Mouse (Mus musculus): ENCODE data around the gene Atp6v0b.

DNA sequence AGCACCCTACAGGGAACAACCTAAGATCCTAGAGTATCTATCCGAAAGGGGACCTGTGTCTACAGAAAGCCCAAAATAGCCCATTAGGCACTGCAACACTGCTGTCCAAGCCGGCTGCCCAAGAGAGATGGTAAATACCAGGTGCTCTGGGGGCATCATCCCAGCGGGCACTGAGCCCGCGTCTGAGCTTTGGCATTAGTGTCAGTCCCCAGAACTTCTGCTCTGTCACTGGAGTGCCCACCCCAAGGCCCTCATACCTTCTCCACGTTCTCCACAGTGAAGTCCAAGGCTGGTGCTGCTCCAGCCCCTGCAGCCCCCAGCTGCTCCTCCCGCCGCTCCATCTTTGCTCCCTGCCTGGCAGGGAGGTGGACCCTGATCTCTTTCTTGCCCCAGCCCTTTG lies 26.9 kb upstream of the Atp6v0b start:
- TF ChIP-seq CTCF (IDR thresholded peaks at IDR 0.05; ENCODE audit: low read depth, low read length) (no peak), POLR2A (IDR thresholded peaks at IDR 0.05; ENCODE audit: insufficient read depth, low read length) (no peak)
